Mouse (Mus musculus): ENCODE measurements at regions not wholly inside any gene's neighbourhood (a gene's known extent, or its start where the extent isn't known, plus 50 kb on each side); places are given as distances from the start of the nearest gene placed in this dataset.
A peak's percentile ranks its signal among the peaks of the same experiment; 100 is the strongest.

GRCm38 (mm10) chr19:56653292-56653691, 68.7 kb upstream of the Adrb1 start:
- no peak for DNase-seq (ENCODE audit: low read depth)

- no peak for DNase-seq (ENCODE audit: low read depth)
These were observed 66.7 kb upstream of the Adrb1 start for GRCm38 (mm10) chr19:56655330-56655729.

DNA sequence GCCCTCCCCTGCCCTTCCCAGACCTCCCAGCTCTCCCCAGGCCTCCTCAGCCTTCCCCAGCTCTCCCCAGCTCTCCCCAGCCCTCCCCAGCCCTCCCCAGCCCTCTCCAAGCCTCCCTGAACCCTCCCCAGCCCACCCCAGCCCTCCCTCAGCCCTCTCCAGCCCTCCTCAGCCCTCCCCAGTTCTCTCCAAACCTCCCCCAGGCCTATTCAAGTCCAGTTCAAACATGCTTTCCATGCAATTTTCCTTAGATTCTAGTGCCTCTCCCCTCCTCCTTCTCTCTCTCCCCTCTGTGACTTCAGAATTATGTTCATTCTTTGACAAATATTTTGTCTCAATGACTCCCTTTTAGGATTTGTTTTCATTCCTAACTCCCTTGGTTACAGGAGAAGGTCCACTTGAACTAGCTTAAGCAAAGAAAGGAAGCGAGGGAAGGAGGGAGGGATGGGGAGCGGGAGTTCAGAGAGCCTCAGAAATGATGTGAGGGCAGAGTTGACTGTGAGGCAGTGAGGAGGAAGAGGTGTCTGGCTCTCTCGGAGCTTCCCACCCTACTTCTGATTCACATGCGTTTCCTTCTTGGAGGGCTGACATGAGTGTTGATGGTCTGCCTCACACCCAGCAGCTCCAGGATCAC, 61.3 kb upstream of the Adrb1 start:
- no peak for DNase-seq (ENCODE audit: low read depth)

GRCm38 (mm10) chr19:56663474-56664227, 58.3 kb upstream of the Adrb1 start:
- DNase-seq (ENCODE audit: low read depth) = no peak

- no peak for DNase-seq (ENCODE audit: low read depth)
These were observed 57.7 kb upstream of the Adrb1 start for GRCm38 (mm10) chr19:56664307-56664775.

DNA sequence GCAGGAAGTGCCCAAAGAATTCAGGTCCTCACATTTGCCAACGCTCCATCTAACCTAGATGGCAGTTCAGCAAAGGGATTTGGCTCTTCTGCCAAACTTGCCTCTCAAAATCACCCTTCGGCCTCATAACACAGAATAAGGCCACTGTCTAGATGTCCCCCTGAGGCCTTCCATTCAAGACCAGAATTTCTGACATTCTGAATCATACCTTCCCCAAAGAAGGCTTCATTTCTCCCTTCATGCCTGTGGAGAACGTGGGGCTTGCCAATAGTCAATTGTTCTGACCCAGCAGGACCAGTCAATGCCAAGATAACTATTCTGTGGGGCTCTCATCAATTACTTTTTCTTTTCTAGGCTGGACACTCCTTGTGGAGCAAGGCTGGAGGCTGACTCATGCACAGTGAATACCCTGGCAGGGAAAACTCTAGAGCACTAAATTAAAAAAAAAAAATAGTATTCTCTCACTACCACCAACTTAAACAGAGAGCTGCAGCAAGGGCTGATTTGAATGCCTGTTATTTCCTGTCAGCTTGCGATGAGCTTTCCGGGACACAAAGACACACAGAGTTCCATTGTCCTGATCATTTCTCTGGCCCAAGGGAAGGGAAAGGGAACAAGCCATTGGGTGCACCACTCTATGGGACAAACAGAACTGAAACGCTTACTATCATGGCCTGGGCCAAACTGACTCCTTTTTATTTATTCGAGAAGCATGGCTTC, 56.9 kb upstream of the Adrb1 start:
- DNase-seq (ENCODE audit: low read depth) = peak; percentile 51

- no peak for DNase-seq (ENCODE audit: low read depth)
These were observed 56.0 kb upstream of the Adrb1 start for GRCm38 (mm10) chr19:56665972-56666371.

DNA sequence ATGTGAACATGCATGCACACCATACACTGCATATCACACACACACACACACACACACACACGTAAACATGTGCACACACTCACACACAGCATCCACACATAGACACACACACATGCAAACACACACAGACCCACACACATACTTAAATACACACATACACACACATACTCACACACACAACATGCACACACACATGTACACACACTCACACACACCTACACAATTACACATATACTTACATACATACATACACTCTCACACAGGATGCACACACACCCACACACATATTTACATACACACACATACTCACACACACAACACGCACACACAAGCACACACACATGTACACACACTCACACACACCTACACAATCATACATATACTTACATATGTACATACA, 54.1 kb upstream of the Adrb1 start:
- no peak for DNase-seq (ENCODE audit: low read depth)

- no peak for DNase-seq (ENCODE audit: low read depth)
These were observed 53.0 kb upstream of the Adrb1 start for GRCm38 (mm10) chr19:56668991-56669390.

DNA sequence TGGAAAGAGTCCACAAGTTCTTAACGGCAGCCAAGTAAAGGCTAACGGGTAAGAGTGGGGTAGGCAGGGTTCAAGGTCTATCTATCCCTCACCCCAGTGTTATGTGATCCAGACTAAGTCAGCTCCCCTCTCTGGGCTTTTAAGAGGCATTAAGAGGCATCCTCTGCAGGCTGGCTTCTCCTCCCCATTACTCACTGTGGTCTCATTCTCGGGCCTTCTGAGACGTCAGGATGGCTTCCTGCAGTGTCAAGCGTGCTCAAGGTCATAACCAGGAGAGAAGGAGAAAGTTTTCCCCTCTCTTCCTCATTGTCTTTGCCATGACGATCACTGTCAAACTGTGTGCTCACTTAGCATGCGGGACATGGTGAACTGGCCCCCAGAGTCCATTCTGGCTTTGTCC, 52.5 kb upstream of the Adrb1 start:
- DNase-seq (ENCODE audit: low read depth) = no peak

Measured in NIH3T3 (cell line).